Mouse (Mus musculus) forebrain, embryonic 15.5 days (tissue): ENCODE data around the gene Polr3h. TPM values are rescaled to one million over a fixed set of nuclear protein-coding genes. Genes with fewer than 3 reads are reported as not detected.

ENCODE experiments used
- ATAC-seq: fragments of 200-750 bp; cut with Nextera tagmentation; replicated peaks from 2 replicates; pipeline ENCODE4 v1.8.0; 2017; ENCODE audit warnings: mild to moderate bottlenecking, moderate TSS enrichment, moderate library complexity
- H3K27ac ChIP-seq: fragments of 300-500 bp; sonication (generic); replicated peaks from 2 replicates; pipeline ENCODE4 v1.5.1; 2015; ENCODE audit warnings: mild to moderate bottlenecking, inconsistent platforms
- H3K27me3 ChIP-seq: fragments of 300-500 bp; sonication (generic); 2 replicates; pipeline ENCODE4 v1.6.1; 2015; ENCODE audit warnings: inconsistent platforms
- H3K36me3 ChIP-seq: fragments of 300-500 bp; sonication (generic); 2 replicates; pipeline ENCODE4 v1.6.1; 2015; ENCODE audit warnings: mild to moderate bottlenecking, inconsistent platforms
- H3K4me1 ChIP-seq: fragments of 300-500 bp; sonication (generic); 2 replicates; pipeline ENCODE4 v1.6.1; 2015; ENCODE audit warnings: inconsistent platforms
- H3K4me2 ChIP-seq: fragments of 300-500 bp; sonication (generic); replicated peaks from 2 replicates; pipeline ENCODE4 v1.6.1; 2015; ENCODE audit warnings: mild to moderate bottlenecking, inconsistent platforms
- H3K4me3 ChIP-seq: fragments of 300-500 bp; sonication (generic); 2 replicates; pipeline ENCODE4 v1.5.1; 2015; ENCODE audit warnings: mild to moderate bottlenecking, inconsistent platforms
- H3K9ac ChIP-seq: fragments of 300-500 bp; sonication (generic); replicated peaks from 2 replicates; pipeline ENCODE4 v1.6.1; 2015; ENCODE audit warnings: mild to moderate bottlenecking, inconsistent platforms
- H3K9me3 ChIP-seq: fragments of 300-500 bp; sonication (generic); 2 replicates; pipeline ENCODE4 v1.6.1; 2016; ENCODE audit warnings: inconsistent platforms
- whole genome bisulfite sequencing: fragments of 180-500 bp; shearing (Covaris S2); methylation state at CpG from one replicate; pipeline ENCODE4 v1.1.7; 2015; ENCODE audit warnings: mixed read lengths; 5-methylcytosine and 5-hydroxymethylcytosine counted together
- polyA plus RNA-seq: library from polyadenylated mRNA; unstranded; fragments of >200 nt; fragmentation: Nextera tagmentation; extraction: Ambion mirVana; gene quantifications from 2 replicates; pipeline ENCODE4 v1.2.1, GENCODE M21; 2015

Gene Polr3h
- polyA plus RNA-seq, 1 experiment from 2014 or later, result 89.8 TPM

GRCm38 (mm10) chr15:81847861-81848260 is 78.2 kb downstream of the Polr3h start:
- no peak overlapping the region for H3K27ac ChIP-seq

GRCm38 (mm10) chr15:81847161-81847560 is 78.9 kb downstream of the Polr3h start:
- H3K9ac ChIP-seq, result no peak overlapping the region
- 92% methylated on average over 4 of the region's 4 CpGs for WGBS
- H3K4me3 ChIP-seq, result no peak overlapping the region
- H3K27ac ChIP-seq, result no peak overlapping the region
- no peak for ATAC-seq
- H3K36me3 ChIP-seq, result peaks cover 33% of the 10 kb centered on the region
- H3K9me3 ChIP-seq, result no peaks in the 10 kb centered on the region
- H3K4me2 ChIP-seq, result no peak overlapping the region
- no peaks in the 10 kb centered on the region for H3K27me3 ChIP-seq
- H3K4me1 ChIP-seq, result 0 out of 2 replicates have a peak, but pooled peaks cover 2% of the 10 kb centered on the region

More at GRCm38 (mm10) chr15:81847861-81848260, 78.2 kb downstream of the Polr3h start:
- Histone ChIP-seq H3K27me3 (no peaks in the 10 kb centered on the region), H3K9me3 (no peaks in the 10 kb centered on the region), H3K4me3 (no peak overlapping the region), H3K9ac (no peak overlapping the region), H3K4me2 (no peak overlapping the region), H3K36me3 (peaks cover 35% of the 10 kb centered on the region), H3K4me1 (0 out of 2 replicates have a peak, but pooled peaks cover 2% of the 10 kb centered on the region)
- 80% methylated on average over 5 of the region's 5 CpGs for WGBS
- ATAC-seq, result no peak

- no peak for ATAC-seq
- H3K4me2 ChIP-seq, result no peak overlapping the region
- 0 out of 2 replicates have a peak, but pooled peaks cover 2% of the 10 kb centered on the region for H3K4me1 ChIP-seq
- no peak overlapping the region for H3K9ac ChIP-seq
- 87% methylated on average over 9 of the region's 9 CpGs for WGBS
- H3K4me3 ChIP-seq, result no peak overlapping the region
- H3K27ac ChIP-seq, result no peak overlapping the region
- no peaks in the 10 kb centered on the region for H3K9me3 ChIP-seq
- peaks cover 29% of the 10 kb centered on the region for H3K36me3 ChIP-seq
- H3K27me3 ChIP-seq, result no peaks in the 10 kb centered on the region
These were observed 79.3 kb downstream of the Polr3h start for GRCm38 (mm10) chr15:81846755-81847154.

GRCm38 (mm10) chr15:81845724-81846123 is 80.3 kb downstream of the Polr3h start:
- Histone ChIP-seq H3K9me3 (no peaks in the 10 kb centered on the region), H3K9ac (no peak overlapping the region), H3K36me3 (peaks cover 19% of the 10 kb centered on the region), H3K4me3 (no peak overlapping the region), H3K4me1 (0 out of 2 replicates have a peak, but pooled peaks cover 2% of the 10 kb centered on the region), H3K4me2 (no peak overlapping the region), H3K27me3 (no peaks in the 10 kb centered on the region), H3K27ac (no peak overlapping the region)
- 40% methylated on average over 4 of the region's 4 CpGs for WGBS
- no peak for ATAC-seq

- H3K4me2 ChIP-seq, result no peak overlapping the region
- no peak overlapping the region for H3K9ac ChIP-seq
- H3K4me1 ChIP-seq, result 0 out of 2 replicates have a peak, but pooled peaks cover 2% of the 10 kb centered on the region
- no peaks in the 10 kb centered on the region for H3K27me3 ChIP-seq
- H3K27ac ChIP-seq, result no peak overlapping the region
- peaks cover 13% of the 10 kb centered on the region for H3K36me3 ChIP-seq
- H3K9me3 ChIP-seq, result no peaks in the 10 kb centered on the region
- H3K4me3 ChIP-seq, result no peak overlapping the region
- ATAC-seq, result no peak
- WGBS, result 62% methylated on average over 5 of the region's 5 CpGs
These were observed 80.9 kb downstream of the Polr3h start for GRCm38 (mm10) chr15:81845033-81845625.

GRCm38 (mm10) chr15:81842275-81842674 is 83.8 kb downstream of the Polr3h start:
- peaks cover 9% of the 10 kb centered on the region for H3K4me1 ChIP-seq
- 85% methylated on average over 7 of the region's 7 CpGs for WGBS

GRCm38 (mm10) chr15:81840306-81840705 is 85.7 kb downstream of the Polr3h start:
- Histone ChIP-seq H3K4me1 (peaks cover 21% of the 10 kb centered on the region), H3K4me2 (no peak overlapping the region), H3K9ac (no peak overlapping the region), H3K27ac (no peak overlapping the region), H3K4me3 (no peak overlapping the region), H3K36me3 (no peaks in the 10 kb centered on the region), H3K27me3 (no peaks in the 10 kb centered on the region), H3K9me3 (no peaks in the 10 kb centered on the region)
- WGBS, result 90% methylated on average over 7 of the region's 7 CpGs
- ATAC-seq, result no peak

More at GRCm38 (mm10) chr15:81842275-81842674, 83.8 kb downstream of the Polr3h start:
- Histone ChIP-seq H3K4me3 (no peak overlapping the region), H3K36me3 (no peaks in the 10 kb centered on the region), H3K9ac (no peak overlapping the region), H3K27me3 (no peaks in the 10 kb centered on the region), H3K4me2 (no peak overlapping the region), H3K27ac (no peak overlapping the region), H3K9me3 (no peaks in the 10 kb centered on the region)
- no peak for ATAC-seq

- H3K27me3 ChIP-seq, result no peaks in the 10 kb centered on the region
- H3K27ac ChIP-seq, result 0 out of 2 replicates have a peak overlapping the region, but pooled peaks have one; percentile 23
- WGBS, result 44% methylated on average over 5 of the region's 5 CpGs
These were observed 86.4 kb downstream of the Polr3h start for GRCm38 (mm10) chr15:81839634-81840033.

GRCm38 (mm10) chr15:81838554-81839235 is 87.3 kb downstream of the Polr3h start:
- H3K9ac ChIP-seq, result no peak overlapping the region
- H3K9me3 ChIP-seq, result no peaks in the 10 kb centered on the region
- H3K4me2 ChIP-seq, result no peak overlapping the region
- H3K27ac ChIP-seq, result no peak overlapping the region
- peaks cover 21% of the 10 kb centered on the region for H3K4me1 ChIP-seq
- WGBS, result 44% methylated on average over 14 of the region's 14 CpGs
- no peak for ATAC-seq
- H3K4me3 ChIP-seq, result no peak overlapping the region
- no peaks in the 10 kb centered on the region for H3K27me3 ChIP-seq
- no peaks in the 10 kb centered on the region for H3K36me3 ChIP-seq

More at GRCm38 (mm10) chr15:81839634-81840033, 86.4 kb downstream of the Polr3h start:
- Histone ChIP-seq H3K4me2 (no peak overlapping the region; the same call in 1 of the 2 replicates), H3K36me3 (no peaks in the 10 kb centered on the region), H3K4me1 (peaks cover 21% of the 10 kb centered on the region), H3K9me3 (no peaks in the 10 kb centered on the region), H3K9ac (no peak overlapping the region), H3K4me3 (no peak overlapping the region)
- peak; percentile 77 for ATAC-seq

Other genes with a start within 250 kb of the Polr3h start
- gene Chadl, start 229.0 kb downstream of the Polr3h start, polyA plus RNA-seq, result 19.8 and 20.1 TPM in 2 replicates
- gene Zc3h7b, start 181.2 kb downstream of the Polr3h start, polyA plus RNA-seq, result 50.2 and 50.7 TPM in 2 replicates
- gene Rangap1, start 180.7 kb downstream of the Polr3h start, polyA plus RNA-seq, result 130 and 131 TPM in 2 replicates
- 31.9 and 32.6 TPM in 2 replicates for gene Tef, start 123.8 kb downstream of the Polr3h start, polyA plus RNA-seq
- gene Tob2, start 67.4 kb downstream of the Polr3h start, polyA plus RNA-seq, result 20.2 and 21.1 TPM in 2 replicates
- 124 and 128 TPM in 2 replicates for gene Phf5a, start 54.3 kb downstream of the Polr3h start, polyA plus RNA-seq
- gene Aco2, start 53.9 kb downstream of the Polr3h start, polyA plus RNA-seq, result 243 and 244 TPM in 2 replicates
- gene Csdc2, start 10.5 kb upstream of the Polr3h start, polyA plus RNA-seq, result 130 and 133 TPM in 2 replicates
- 82.5 and 84.5 TPM in 2 replicates for gene Pmm1, start 34.7 kb upstream of the Polr3h start, polyA plus RNA-seq
- gene 1700029P11Rik, start 54.3 kb upstream of the Polr3h start, polyA plus RNA-seq, result not detected in 2 replicates
- gene Xrcc6, start 61.6 kb upstream of the Polr3h start, polyA plus RNA-seq, result 58.9 and 59.5 TPM in 2 replicates
- 42.3 and 44.7 TPM in 2 replicates for gene Desi1, start 107.6 kb upstream of the Polr3h start, polyA plus RNA-seq
- 258 and 264 TPM in 2 replicates for gene Snu13, start 121.4 kb upstream of the Polr3h start, polyA plus RNA-seq
- gene 4930407I10Rik, start 132.9 kb upstream of the Polr3h start, polyA plus RNA-seq, result not detected in 2 replicates
- not detected in 2 replicates for gene Mei1, start 143.8 kb upstream of the Polr3h start, polyA plus RNA-seq
- gene Ccdc134, start 201.7 kb upstream of the Polr3h start, polyA plus RNA-seq, result 17.7 and 18.4 TPM in 2 replicates
- 223 and 225 TPM in 2 replicates for gene Srebf2, start 220.9 kb upstream of the Polr3h start, polyA plus RNA-seq